ENCODE assay signal across 13 mouse cellular contexts in the genomic region with DNA sequence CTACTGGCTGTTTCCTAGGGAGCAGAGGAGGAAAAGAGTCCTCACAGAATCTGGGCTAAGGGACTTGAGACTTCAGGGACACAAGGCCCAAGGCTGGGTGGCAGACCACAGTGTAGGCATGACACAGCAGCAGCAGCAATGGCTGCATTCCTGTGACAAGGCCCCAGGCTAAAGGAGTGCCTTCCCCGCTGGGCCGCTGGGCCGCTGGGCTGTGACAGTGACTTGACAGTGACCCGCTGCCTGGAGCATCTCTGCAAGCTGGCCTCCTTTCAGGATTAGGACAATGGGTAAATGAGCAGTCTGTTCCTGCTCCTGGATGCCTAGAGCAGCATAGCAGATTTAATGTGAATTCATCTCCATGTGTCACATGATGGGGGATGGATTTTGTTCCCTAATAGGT. TPM values are rescaled to one million over a fixed set of nuclear protein-coding genes. Genes with fewer than 3 reads are reported as not detected.
A peak's percentile ranks its signal among the peaks of the same experiment; 100 is the strongest.
DNase-seq lines count a peak whose midpoint lies in the region; ATAC-seq and TF ChIP-seq lines count a peak whose summit lies in the region.
"Had no signal": no experiment of that assay in that cellular context is flagged by ENCODE, and none has a peak within 500 bp of the region (broad histone marks: within the 10 kb centered on the region; RNA-seq: fewer than 3 reads in every experiment).

No protein-coding gene starts in this region.

- peaks cover 12% of the 10 kb centered on the region; the same call in 1 of the 2 replicates for H3K27me3 ChIP-seq in forebrain, embryonic 10.5 days (ENCODE audit: poor library complexity, severe bottlenecking)
- H3K27me3 ChIP-seq in forebrain, embryonic 15.5 days = no peaks in the 10 kb centered on the region
- H3K27me3 ChIP-seq in E14TG2a.4 (ENCODE audit: insufficient read depth, low read length) = no peaks in the 10 kb centered on the region
- H3K27me3 ChIP-seq in hindbrain, embryonic 12.5 days = peaks cover 7% of the 10 kb centered on the region; the same call in 1 of the 2 replicates
- H3K27me3 ChIP-seq in midbrain, embryonic 11.5 days (ENCODE audit: control insufficient read depth, insufficient read depth, low read length) = no peaks in the 10 kb centered on the region
- H3K27me3 ChIP-seq: embryonic facial prominence, embryonic 15.5 days had no signal

- peaks cover 43% of the 10 kb centered on the region for H3K4me1 ChIP-seq in forebrain, embryonic 10.5 days
- H3K4me1 ChIP-seq in forebrain, embryonic 15.5 days = peaks cover 14% of the 10 kb centered on the region
- H3K4me1 ChIP-seq in E14TG2a.4 (replicated peaks; ENCODE audit: low read depth, low read length) = peaks cover 77% of the 10 kb centered on the region
- peaks cover 24% of the 10 kb centered on the region for H3K4me1 ChIP-seq in hindbrain, embryonic 12.5 days
- peaks cover 18% of the 10 kb centered on the region for H3K4me1 ChIP-seq in midbrain, embryonic 11.5 days (ENCODE audit: control insufficient read depth, insufficient read depth, low read length)

- ATAC-seq in forebrain, embryonic 15.5 days (replicated peaks) = no peak
- ATAC-seq in hindbrain, embryonic 12.5 days (ENCODE audit: low FRiP score) = no peak
- ATAC-seq in midbrain, embryonic 11.5 days (ENCODE audit: low FRiP score) = no peak

- no peak for DNase-seq in forebrain, embryonic 10.5 days (ENCODE audit: extremely low spot score, low spot score)
- DNase-seq in midbrain, embryonic 11.5 days (ENCODE audit: low spot score, missing footprints) = no peak
- DNase-seq in urinary bladder, postnatal 4 days (ENCODE audit: low spot score in 2 of 2) = no peak
- DNase-seq in right cerebral cortex, postnatal 25 days = no peak
- DNase-seq in right cerebral cortex, postnatal 4 days = no peak
- DNase-seq: gastrocnemius, postnatal 10 days; kidney, postnatal 10 days; right cerebral cortex, adult 18-20 months had no signal

- peak overlapping the region; percentile 1; the same call in 1 of the 2 replicates for H3K4me3 ChIP-seq in forebrain, embryonic 10.5 days
- H3K4me3 ChIP-seq in forebrain, embryonic 15.5 days = no peak overlapping the region
- peak overlapping the region; percentile 17; the same call in 1 of the 2 replicates for H3K4me3 ChIP-seq in E14TG2a.4 (replicated peaks; ENCODE audit: low read length)
- no peak overlapping the region for H3K4me3 ChIP-seq in hindbrain, embryonic 12.5 days
- H3K4me3 ChIP-seq in midbrain, embryonic 11.5 days (ENCODE audit: low read depth, low read length) = no peak overlapping the region
- H3K4me3 ChIP-seq: embryonic facial prominence, embryonic 15.5 days; limb, embryonic 12.5 days had no signal

- WGBS in forebrain, embryonic 10.5 days = 38% methylated on average over 4 of the region's 4 CpGs
- 50% methylated on average over 4 of the region's 4 CpGs for WGBS in forebrain, embryonic 15.5 days
- WGBS in hindbrain, embryonic 12.5 days = 17% methylated on average over 4 of the region's 4 CpGs
- 28% methylated on average over 4 of the region's 4 CpGs for WGBS in midbrain, embryonic 11.5 days

- no peak for TF ChIP-seq CTCF in E14TG2a.4 (conservative IDR thresholded peaks at IDR 0.05; ENCODE audit: low read length)

- H3K36me3 ChIP-seq in forebrain, embryonic 10.5 days (replicated peaks) = no peaks in the 10 kb centered on the region
- H3K36me3 ChIP-seq in forebrain, embryonic 15.5 days = no peaks in the 10 kb centered on the region
- H3K36me3 ChIP-seq in E14TG2a.4 (ENCODE audit: insufficient read depth, low read length) = no peaks in the 10 kb centered on the region
- no peaks in the 10 kb centered on the region for H3K36me3 ChIP-seq in hindbrain, embryonic 12.5 days
- no peaks in the 10 kb centered on the region for H3K36me3 ChIP-seq in midbrain, embryonic 11.5 days (ENCODE audit: control insufficient read depth, insufficient read depth, low read length)
- H3K36me3 ChIP-seq: embryonic facial prominence, embryonic 15.5 days; limb, embryonic 12.5 days had no signal

- no peak overlapping the region for H3K9ac ChIP-seq in forebrain, embryonic 15.5 days (replicated peaks)
- H3K9ac ChIP-seq in hindbrain, embryonic 12.5 days = peak overlapping the region; percentile 35; the same call in 1 of the 2 replicates
- H3K9ac ChIP-seq in midbrain, embryonic 11.5 days (ENCODE audit: low read length) = peak overlapping the region; percentile 9; the same call in 1 of the 2 replicates
- H3K9ac ChIP-seq: embryonic facial prominence, embryonic 15.5 days; limb, embryonic 12.5 days had no signal

- no peaks in the 10 kb centered on the region for H3K9me3 ChIP-seq in forebrain, embryonic 10.5 days
- no peaks in the 10 kb centered on the region for H3K9me3 ChIP-seq in forebrain, embryonic 15.5 days
- H3K9me3 ChIP-seq in E14TG2a.4 (ENCODE audit: low read length) = no peaks in the 10 kb centered on the region
- no peaks in the 10 kb centered on the region for H3K9me3 ChIP-seq in hindbrain, embryonic 12.5 days (replicated peaks)
- no peaks in the 10 kb centered on the region for H3K9me3 ChIP-seq in midbrain, embryonic 11.5 days (ENCODE audit: control insufficient read depth, low read length)
- H3K9me3 ChIP-seq: embryonic facial prominence, embryonic 15.5 days; limb, embryonic 12.5 days had no signal

- H3K4me2 ChIP-seq in forebrain, embryonic 15.5 days (replicated peaks) = no peak overlapping the region
- no peak overlapping the region for H3K4me2 ChIP-seq in hindbrain, embryonic 12.5 days (replicated peaks)
- no peak overlapping the region for H3K4me2 ChIP-seq in midbrain, embryonic 11.5 days
- H3K4me2 ChIP-seq: embryonic facial prominence, embryonic 15.5 days; limb, embryonic 12.5 days had no signal

- H3K27ac ChIP-seq in forebrain, embryonic 10.5 days = peak overlapping the region; percentile 71
- H3K27ac ChIP-seq in forebrain, embryonic 15.5 days (replicated peaks) = no peak overlapping the region
- peak overlapping the region; percentile 79 for H3K27ac ChIP-seq in hindbrain, embryonic 12.5 days
- H3K27ac ChIP-seq in midbrain, embryonic 11.5 days (ENCODE audit: low read depth, low read length) = peak overlapping the region; percentile 45
- H3K27ac ChIP-seq: embryonic facial prominence, embryonic 15.5 days; limb, embryonic 12.5 days had no signal

RNA-seq across cellular contexts. Expression of a gene that starts 2.9 kb away (rescaled TPM):
- polyA plus RNA-seq in forebrain, embryonic 10.5 days (2016; fragmentation: Nextera tagmentation; extraction: Ambion mirVana) = 670 and 692 TPM in 2 replicates
- 472 and 476 TPM in 2 replicates for polyA plus RNA-seq in forebrain, embryonic 15.5 days (2015; fragmentation: Nextera tagmentation; extraction: Ambion mirVana)
- polyA plus RNA-seq in hindbrain, embryonic 12.5 days (2016; fragmentation: Nextera tagmentation; extraction: Ambion mirVana) = 449 and 484 TPM in 2 replicates
- polyA plus RNA-seq in midbrain, embryonic 11.5 days (2014; fragmentation: Nextera tagmentation; extraction: Ambion mirVana) = 581 and 594 TPM in 2 replicates

RNA-seq across cellular contexts. Expression of a gene that starts 4.5 kb away (rescaled TPM):
- polyA plus RNA-seq in forebrain, embryonic 10.5 days (2016; fragmentation: Nextera tagmentation; extraction: Ambion mirVana) = 279 and 286 TPM in 2 replicates
- polyA plus RNA-seq in forebrain, embryonic 15.5 days (2015; fragmentation: Nextera tagmentation; extraction: Ambion mirVana) = 179 and 186 TPM in 2 replicates
- 163 and 171 TPM in 2 replicates for polyA plus RNA-seq in hindbrain, embryonic 12.5 days (2016; fragmentation: Nextera tagmentation; extraction: Ambion mirVana)
- 200 and 225 TPM in 2 replicates for polyA plus RNA-seq in midbrain, embryonic 11.5 days (2014; fragmentation: Nextera tagmentation; extraction: Ambion mirVana)

RNA-seq across cellular contexts. Expression of a gene that starts 27.6 kb away (rescaled TPM):
- polyA plus RNA-seq in forebrain, embryonic 10.5 days (2016; fragmentation: Nextera tagmentation; extraction: Ambion mirVana) = 8.0 and 9.1 TPM in 2 replicates
- 1.3 TPM in 2 replicates for polyA plus RNA-seq in forebrain, embryonic 15.5 days (2015; fragmentation: Nextera tagmentation; extraction: Ambion mirVana)
- 8.7 and 8.9 TPM in 2 replicates for polyA plus RNA-seq in hindbrain, embryonic 12.5 days (2016; fragmentation: Nextera tagmentation; extraction: Ambion mirVana)
- 3.6 and 3.8 TPM in 2 replicates for polyA plus RNA-seq in midbrain, embryonic 11.5 days (2014; fragmentation: Nextera tagmentation; extraction: Ambion mirVana)

RNA-seq across cellular contexts. Expression of a gene that starts 47.8 kb away (rescaled TPM):
- 2.9 and 3.1 TPM in 2 replicates for polyA plus RNA-seq in forebrain, embryonic 10.5 days (2016; fragmentation: Nextera tagmentation; extraction: Ambion mirVana)
- 3.7 and 4.1 TPM in 2 replicates for polyA plus RNA-seq in forebrain, embryonic 15.5 days (2015; fragmentation: Nextera tagmentation; extraction: Ambion mirVana)
- polyA plus RNA-seq in hindbrain, embryonic 12.5 days (2016; fragmentation: Nextera tagmentation; extraction: Ambion mirVana) = 6.9 and 7.7 TPM in 2 replicates
- polyA plus RNA-seq in midbrain, embryonic 11.5 days (2014; fragmentation: Nextera tagmentation; extraction: Ambion mirVana) = 2.8 and 2.9 TPM in 2 replicates

RNA-seq across cellular contexts. Expression of a gene that starts 55.7 kb away (rescaled TPM):
- polyA plus RNA-seq in forebrain, embryonic 10.5 days (2016; fragmentation: Nextera tagmentation; extraction: Ambion mirVana) = 222 and 226 TPM in 2 replicates
- polyA plus RNA-seq in forebrain, embryonic 15.5 days (2015; fragmentation: Nextera tagmentation; extraction: Ambion mirVana) = 26.7 and 29.1 TPM in 2 replicates
- 178 and 204 TPM in 2 replicates for polyA plus RNA-seq in hindbrain, embryonic 12.5 days (2016; fragmentation: Nextera tagmentation; extraction: Ambion mirVana)
- polyA plus RNA-seq in midbrain, embryonic 11.5 days (2014; fragmentation: Nextera tagmentation; extraction: Ambion mirVana) = 158 and 160 TPM in 2 replicates

Comparison
In these comparisons a context has a peak if more than half of its experiments do, and no peak if none do; other contexts are left out.
1. H3K4me3 ChIP-seq: peak in forebrain, embryonic 10.5 days (single experiment) and E14TG2a.4 (single experiment); none in forebrain, embryonic 15.5 days (single experiment), hindbrain, embryonic 12.5 days (single experiment) and midbrain, embryonic 11.5 days (single experiment).